Mouse (Mus musculus): Measurements from ENCODE around the gene Pold3. TPM values are rescaled to one million over a fixed set of nuclear protein-coding genes. Genes with fewer than 3 reads are reported as not detected.

Gene Pold3
- polyA plus RNA-seq (2015; fragmentation: Nextera tagmentation; extraction: Ambion mirVana) = 45.4 and 47.0 TPM in 2 replicates

GRCm38 (mm10) chr7:100121376-100121789 lies at the start of gene Pold3:
TSS of gene Pold3 (minus strand) at chr7:100121565.
- peak within 1 kb of the TSS; percentile 88 for H3K9ac ChIP-seq (ENCODE audit: low read depth, low read length)
- no peaks in the 10 kb centered on the region for H3K9me3 ChIP-seq (ENCODE audit: control insufficient read depth, low read length)
- peak within 1 kb of the TSS; percentile 95 for H3K4me3 ChIP-seq (ENCODE audit: low read length)
- H3K27me3 ChIP-seq (replicated peaks; ENCODE audit: control insufficient read depth, insufficient read depth, low read length) = no peaks in the 10 kb centered on the region
- peak within 1 kb of the TSS; percentile 84 for H3K4me2 ChIP-seq (ENCODE audit: low read length)
- H3K4me1 ChIP-seq (ENCODE audit: control insufficient read depth, insufficient read depth, low read depth, low read length) = peaks cover 11% of the 10 kb centered on the region
- peak; percentile 97 for ATAC-seq
- H3K36me3 ChIP-seq (ENCODE audit: control insufficient read depth, insufficient read depth, low read length) = peaks cover 7% of the 10 kb centered on the region
- WGBS = under 1% methylated on average over 33 of the region's 33 CpGs
- H3K27ac ChIP-seq (ENCODE audit: low read depth, low read length) = peak within 1 kb of the TSS; percentile 85

DNA sequence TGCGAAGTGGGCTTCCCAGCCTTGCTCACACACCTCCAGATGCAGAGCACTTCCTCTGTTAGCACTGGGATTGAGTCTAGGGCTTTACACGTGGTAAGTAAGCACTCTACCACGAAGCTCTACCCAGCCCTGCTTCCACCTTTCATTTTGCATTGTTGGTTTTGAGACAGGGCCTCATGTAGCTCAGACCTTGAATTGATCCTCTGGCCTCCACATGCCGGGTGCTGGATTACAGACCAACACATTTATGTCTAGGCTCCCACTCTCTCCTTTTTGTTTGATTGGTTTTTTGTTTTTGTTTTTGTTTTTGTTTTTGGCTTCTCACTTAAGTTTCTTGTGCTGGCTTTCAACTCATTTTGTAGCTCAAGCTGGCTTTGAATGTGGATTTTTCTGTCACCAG lies 49.4 kb upstream of the Pold3 start:
- Histone ChIP-seq H3K4me2 (ENCODE audit: low read length) (no peak overlapping the region), H3K36me3 (ENCODE audit: control insufficient read depth, insufficient read depth, low read length) (no peaks in the 10 kb centered on the region), H3K27me3 (replicated peaks; ENCODE audit: control insufficient read depth, insufficient read depth, low read length) (no peaks in the 10 kb centered on the region), H3K9ac (ENCODE audit: low read depth, low read length) (no peak overlapping the region), H3K4me1 (ENCODE audit: control insufficient read depth, insufficient read depth, low read depth, low read length) (no peaks in the 10 kb centered on the region), H3K27ac (ENCODE audit: low read depth, low read length) (no peak overlapping the region), H3K4me3 (ENCODE audit: low read length) (no peak overlapping the region), H3K9me3 (ENCODE audit: control insufficient read depth, low read length) (no peaks in the 10 kb centered on the region)
- 65% methylated on average over 4 of the region's 4 CpGs for WGBS
- no peak for ATAC-seq

DNA sequence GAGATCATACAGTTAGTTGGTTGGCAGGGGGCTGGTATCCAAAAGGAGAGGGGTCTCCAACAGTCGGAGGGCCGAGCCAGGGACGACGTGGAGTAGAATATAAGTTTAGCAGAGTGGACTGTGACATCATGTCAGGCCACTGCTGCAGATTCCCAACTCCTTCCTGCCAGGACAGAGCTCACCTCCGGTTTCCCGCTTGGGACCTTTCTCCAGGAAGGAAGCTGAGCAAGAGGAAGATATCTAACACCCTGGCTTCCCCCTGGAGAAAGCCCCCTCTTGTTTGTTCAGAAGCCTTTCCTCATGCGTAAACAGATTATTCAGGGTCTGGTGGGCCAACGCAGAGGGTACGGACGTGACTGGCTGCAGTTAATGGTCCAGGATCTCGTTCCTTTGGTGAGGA lies 47.3 kb upstream of the Pold3 start:
- H3K27me3 ChIP-seq (replicated peaks; ENCODE audit: control insufficient read depth, insufficient read depth, low read length) = no peaks in the 10 kb centered on the region
- no peaks in the 10 kb centered on the region for H3K4me1 ChIP-seq (ENCODE audit: control insufficient read depth, insufficient read depth, low read depth, low read length)
- H3K36me3 ChIP-seq (ENCODE audit: control insufficient read depth, insufficient read depth, low read length) = no peaks in the 10 kb centered on the region
- H3K4me2 ChIP-seq (ENCODE audit: low read length) = no peak overlapping the region
- H3K4me3 ChIP-seq (ENCODE audit: low read length) = no peak overlapping the region
- no peaks in the 10 kb centered on the region for H3K9me3 ChIP-seq (ENCODE audit: control insufficient read depth, low read length)
- 80% methylated on average over 11 of the region's 11 CpGs for WGBS
- no peak overlapping the region for H3K27ac ChIP-seq (ENCODE audit: low read depth, low read length)
- H3K9ac ChIP-seq (ENCODE audit: low read depth, low read length) = no peak overlapping the region
- no peak for ATAC-seq

DNA sequence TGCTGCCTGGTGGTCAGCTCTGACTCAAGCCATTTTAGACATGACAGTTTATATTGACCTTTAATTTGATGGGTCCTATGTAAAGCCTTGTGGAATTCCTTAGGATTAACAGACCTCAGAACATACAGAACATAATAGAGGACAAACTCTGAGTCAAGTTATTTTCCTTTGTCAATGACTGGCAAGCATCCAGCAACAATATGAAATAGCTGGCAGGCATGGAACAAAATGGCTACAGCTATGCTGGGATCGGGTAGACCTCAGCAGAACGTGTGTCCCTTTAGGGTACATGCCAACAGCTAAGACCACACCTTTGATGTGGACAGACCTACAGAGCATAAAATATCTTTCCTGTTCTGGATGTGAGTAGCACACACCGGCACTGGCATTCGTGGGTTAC lies 42.1 kb upstream of the Pold3 start:
- WGBS = 76% methylated on average over 4 of the region's 4 CpGs
- no peak for ATAC-seq
- no peak overlapping the region for H3K9ac ChIP-seq (ENCODE audit: low read depth, low read length)

GRCm38 (mm10) chr7:100160006-100160405 lies 38.6 kb upstream of the Pold3 start:
- Histone ChIP-seq H3K27me3 (replicated peaks; ENCODE audit: control insufficient read depth, insufficient read depth, low read length) (peaks cover 3% of the 10 kb centered on the region; the same call in 1 of the 2 replicates), H3K4me2 (ENCODE audit: low read length) (peak overlapping the region; percentile 85), H3K4me3 (ENCODE audit: low read length) (peak overlapping the region; percentile 85), H3K4me1 (ENCODE audit: control insufficient read depth, insufficient read depth, low read depth, low read length) (peaks cover 4% of the 10 kb centered on the region), H3K27ac (ENCODE audit: low read depth, low read length) (peak overlapping the region; percentile 34; the same call in 1 of the 2 replicates), H3K9ac (ENCODE audit: low read depth, low read length) (peak overlapping the region; percentile 93), H3K36me3 (ENCODE audit: control insufficient read depth, insufficient read depth, low read length) (no peaks in the 10 kb centered on the region), H3K9me3 (ENCODE audit: control insufficient read depth, low read length) (no peaks in the 10 kb centered on the region)
- ATAC-seq = peak; percentile 19
- WGBS = 68% methylated on average over 7 of the region's 7 CpGs

More for the DNA sequence above, 42.1 kb upstream of the Pold3 start:
- Histone ChIP-seq H3K27ac (ENCODE audit: low read depth, low read length) (no peak overlapping the region), H3K4me1 (ENCODE audit: control insufficient read depth, insufficient read depth, low read depth, low read length) (peaks cover 4% of the 10 kb centered on the region), H3K27me3 (replicated peaks; ENCODE audit: control insufficient read depth, insufficient read depth, low read length) (no peaks in the 10 kb centered on the region), H3K9me3 (ENCODE audit: control insufficient read depth, low read length) (no peaks in the 10 kb centered on the region), H3K36me3 (ENCODE audit: control insufficient read depth, insufficient read depth, low read length) (no peaks in the 10 kb centered on the region), H3K4me3 (ENCODE audit: low read length) (no peak overlapping the region), H3K4me2 (ENCODE audit: low read length) (no peak overlapping the region)

DNA sequence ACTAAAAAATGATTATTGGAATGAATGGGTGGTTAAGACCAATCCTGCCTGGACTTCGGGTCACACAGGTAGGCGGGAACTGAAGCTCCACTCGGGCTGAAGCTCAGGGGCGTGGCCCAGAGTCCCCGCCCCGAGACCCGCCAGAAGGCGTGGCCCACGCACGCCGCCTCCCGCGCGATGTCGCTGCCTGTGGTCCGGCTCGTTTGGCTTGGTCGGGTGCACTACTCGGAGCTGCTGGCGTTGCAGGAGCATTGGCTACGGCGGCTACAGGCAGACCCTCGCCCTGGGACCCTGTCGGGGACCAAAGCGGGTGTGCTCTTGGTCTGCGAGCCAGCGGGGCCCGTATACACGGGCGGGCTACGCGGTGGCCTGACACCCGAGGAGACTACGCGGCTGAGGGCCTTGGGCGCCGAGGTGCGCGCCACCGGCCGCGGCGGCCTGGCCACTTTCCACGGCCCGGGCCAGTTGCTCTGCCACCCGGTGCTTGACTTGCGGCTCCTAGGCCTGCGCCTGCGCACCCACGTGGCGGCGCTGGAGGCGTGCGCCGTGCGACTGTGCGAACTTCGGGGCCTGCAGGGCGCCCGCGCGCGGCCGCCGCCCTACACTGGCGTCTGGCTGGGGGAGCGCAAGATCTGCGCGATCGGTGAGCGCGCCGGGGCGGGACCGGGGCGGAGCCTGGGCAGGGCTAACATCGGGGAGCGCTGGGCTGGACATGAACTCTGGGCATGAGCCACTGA lies 37.9 kb upstream of the Pold3 start, which contains the start of gene Lipt2:
Lipt2 (plus strand) TSS at position 173 of the 737 bp plus-strand sequence.
- Histone ChIP-seq H3K9me3 (ENCODE audit: control insufficient read depth, low read length) (no peaks in the 10 kb centered on the region), H3K4me2 (ENCODE audit: low read length) (peak within 1 kb of the TSS; percentile 85), H3K4me3 (ENCODE audit: low read length) (peak within 1 kb of the TSS; percentile 85), H3K36me3 (ENCODE audit: control insufficient read depth, insufficient read depth, low read length) (no peaks in the 10 kb centered on the region), H3K27me3 (replicated peaks; ENCODE audit: control insufficient read depth, insufficient read depth, low read length) (peaks cover 3% of the 10 kb centered on the region; the same call in 1 of the 2 replicates), H3K9ac (ENCODE audit: low read depth, low read length) (peak within 1 kb of the TSS; percentile 93), H3K27ac (ENCODE audit: low read depth, low read length) (peak within 1 kb of the TSS; percentile 96), H3K4me1 (ENCODE audit: control insufficient read depth, insufficient read depth, low read depth, low read length) (peaks cover 4% of the 10 kb centered on the region)
- peak; percentile 98 for ATAC-seq
- WGBS = 0% methylated on average over 57 of the region's 78 CpGs

GRCm38 (mm10) chr7:100157669-100158068 lies 36.3 kb upstream of the Pold3 start:
- WGBS = 74% methylated on average over 4 of the region's 4 CpGs
- no peaks in the 10 kb centered on the region for H3K36me3 ChIP-seq (ENCODE audit: control insufficient read depth, insufficient read depth, low read length)
- H3K9ac ChIP-seq (ENCODE audit: low read depth, low read length) = no peak overlapping the region
- H3K4me1 ChIP-seq (ENCODE audit: control insufficient read depth, insufficient read depth, low read depth, low read length) = peaks cover 4% of the 10 kb centered on the region
- ATAC-seq = no peak
- no peaks in the 10 kb centered on the region for H3K9me3 ChIP-seq (ENCODE audit: control insufficient read depth, low read length)
- H3K4me3 ChIP-seq (ENCODE audit: low read length) = no peak overlapping the region
- no peak overlapping the region for H3K27ac ChIP-seq (ENCODE audit: low read depth, low read length)
- H3K4me2 ChIP-seq (ENCODE audit: low read length) = no peak overlapping the region
- peaks cover 3% of the 10 kb centered on the region; the same call in 1 of the 2 replicates for H3K27me3 ChIP-seq (replicated peaks; ENCODE audit: control insufficient read depth, insufficient read depth, low read length)

DNA sequence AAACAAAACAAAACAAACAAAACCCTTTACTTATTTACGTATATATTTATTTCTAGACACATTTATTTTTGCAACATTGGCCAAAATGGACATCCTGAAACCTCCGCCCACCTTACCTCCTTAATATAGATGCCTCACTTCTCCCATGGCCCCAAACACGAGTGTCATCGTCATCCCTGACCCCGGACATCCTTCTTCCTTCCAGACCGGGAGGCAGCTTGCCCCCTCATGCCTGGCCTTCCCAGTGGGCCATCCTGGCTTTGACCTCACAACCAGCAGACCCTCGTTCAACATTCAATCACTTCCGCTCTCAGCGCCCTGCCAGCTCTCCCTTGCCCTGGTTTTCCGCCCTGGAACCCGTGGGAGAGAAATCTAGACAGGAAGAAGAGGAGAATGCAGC lies 29.3 kb upstream of the Pold3 start:
- H3K4me1 ChIP-seq (ENCODE audit: control insufficient read depth, insufficient read depth, low read depth, low read length) = no peaks in the 10 kb centered on the region
- no peak overlapping the region for H3K9ac ChIP-seq (ENCODE audit: low read depth, low read length)
- H3K4me3 ChIP-seq (ENCODE audit: low read length) = no peak overlapping the region
- H3K4me2 ChIP-seq (ENCODE audit: low read length) = no peak overlapping the region
- no peaks in the 10 kb centered on the region for H3K9me3 ChIP-seq (ENCODE audit: control insufficient read depth, low read length)
- H3K27me3 ChIP-seq (replicated peaks; ENCODE audit: control insufficient read depth, insufficient read depth, low read length) = no peaks in the 10 kb centered on the region
- H3K36me3 ChIP-seq (ENCODE audit: control insufficient read depth, insufficient read depth, low read length) = no peaks in the 10 kb centered on the region
- 76% methylated on average over 11 of the region's 11 CpGs for WGBS
- no peak overlapping the region for H3K27ac ChIP-seq (ENCODE audit: low read depth, low read length)
- ATAC-seq = no peak

DNA sequence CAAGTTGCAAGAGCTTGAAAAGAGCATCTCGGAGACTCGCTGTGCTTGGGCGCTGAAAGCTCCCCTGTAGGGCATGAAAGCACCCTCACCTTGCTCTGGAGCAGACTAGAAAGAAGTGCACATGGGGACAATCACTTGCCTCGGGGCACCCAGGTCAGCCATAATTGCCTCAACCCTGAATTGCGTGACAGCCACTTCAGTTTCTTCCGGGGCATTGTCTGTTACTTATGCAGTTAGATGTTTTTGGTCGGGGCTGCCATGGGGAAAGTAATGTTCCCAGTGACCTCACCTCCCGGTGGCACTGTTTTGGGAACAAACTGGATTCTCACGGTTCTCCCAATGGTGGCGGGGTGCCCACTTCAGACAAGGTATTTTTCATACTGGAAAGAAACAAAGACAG lies 28.7 kb upstream of the Pold3 start:
- Histone ChIP-seq H3K4me3 (ENCODE audit: low read length) (no peak overlapping the region), H3K27me3 (replicated peaks; ENCODE audit: control insufficient read depth, insufficient read depth, low read length) (no peaks in the 10 kb centered on the region), H3K4me1 (ENCODE audit: control insufficient read depth, insufficient read depth, low read depth, low read length) (no peaks in the 10 kb centered on the region), H3K36me3 (ENCODE audit: control insufficient read depth, insufficient read depth, low read length) (no peaks in the 10 kb centered on the region), H3K4me2 (ENCODE audit: low read length) (no peak overlapping the region), H3K27ac (ENCODE audit: low read depth, low read length) (no peak overlapping the region), H3K9ac (ENCODE audit: low read depth, low read length) (no peak overlapping the region), H3K9me3 (ENCODE audit: control insufficient read depth, low read length) (no peaks in the 10 kb centered on the region)
- ATAC-seq = no peak
- WGBS = 49% methylated on average over 10 of the region's 10 CpGs

All from hindbrain, embryonic 16.5 days (tissue).